Mouse (Mus musculus) stomach, embryonic 14.5 days (tissue): ENCODE results near the gene Lrrc9. TPM values are rescaled to one million over a fixed set of nuclear protein-coding genes. Genes with fewer than 3 reads are reported as not detected.

Source experiments
- ATAC-seq: fragments of 200-750 bp; cut with Nextera tagmentation; 2 replicates; pipeline ENCODE4 v1.8.0; 2017; ENCODE audit warnings: low read depth, moderate TSS enrichment; ENCODE audit not compliant: insufficient number of reproducible peaks, insufficient read depth, low FRiP score
- H3K27ac ChIP-seq: fragments of 300-500 bp; sonication (generic); 2 replicates; pipeline ENCODE4 v1.5.1; 2014; ENCODE audit warnings: mild to moderate bottlenecking, low read length, moderate library complexity, mixed read lengths
- H3K27me3 ChIP-seq: fragments of 300-500 bp; sonication (generic); 2 replicates; pipeline ENCODE4 v1.6.1; 2014; ENCODE audit warnings: low read length, control low read depth, mixed read lengths; ENCODE audit not compliant: control insufficient read depth, insufficient read depth
- H3K36me3 ChIP-seq: fragments of 300-500 bp; sonication (generic); 2 replicates; pipeline ENCODE4 v1.6.1; 2014; ENCODE audit warnings: mild to moderate bottlenecking, control low read depth, low read length, moderate library complexity, mixed read lengths; ENCODE audit not compliant: control insufficient read depth, insufficient read depth
- H3K4me1 ChIP-seq: fragments of 300-500 bp; sonication (generic); 2 replicates; pipeline ENCODE4 v1.6.1; 2014; ENCODE audit warnings: low read length, control low read depth, mixed read lengths; ENCODE audit not compliant: control insufficient read depth, insufficient read depth
- H3K4me2 ChIP-seq: fragments of 300-500 bp; sonication (generic); replicated peaks from 2 replicates; pipeline ENCODE4 v1.6.1; 2014; ENCODE audit warnings: low read depth, low read length, control low read depth
- H3K4me3 ChIP-seq: fragments of 300-500 bp; sonication (generic); 2 replicates; pipeline ENCODE4 v1.5.1; 2014; ENCODE audit warnings: low read depth, low read length, control low read depth
- H3K9ac ChIP-seq: fragments of 300-500 bp; sonication (generic); replicated peaks from 2 replicates; pipeline ENCODE4 v1.6.1; 2014; ENCODE audit warnings: low read depth, mild to moderate bottlenecking, control low read depth, low read length, moderate library complexity, mixed read lengths
- H3K9me3 ChIP-seq: fragments of 300-500 bp; sonication (generic); 2 replicates; pipeline ENCODE4 v1.6.1; 2016; ENCODE audit warnings: low read depth, low read length, control low read depth; ENCODE audit not compliant: control insufficient read depth
- WGBS: fragments of 180-500 bp; shearing (Covaris S2); extraction: QIAGEN DNeasy Blood & Tissue Kit; methylation state at CpG from one replicate; pipeline ENCODE4 v1.1.7; 2014; 5-methylcytosine and 5-hydroxymethylcytosine counted together
- polyA plus RNA-seq: library from polyadenylated mRNA; unstranded; fragments of >200 nt; fragmentation: Nextera tagmentation; extraction: Ambion mirVana; gene quantifications from 2 replicates; pipeline ENCODE4 v1.2.1, GENCODE M21; 2014

The Lrrc9 gene
- polyA plus RNA-seq, 1 experiment from 2014 or later: 0.42 TPM

DNA sequence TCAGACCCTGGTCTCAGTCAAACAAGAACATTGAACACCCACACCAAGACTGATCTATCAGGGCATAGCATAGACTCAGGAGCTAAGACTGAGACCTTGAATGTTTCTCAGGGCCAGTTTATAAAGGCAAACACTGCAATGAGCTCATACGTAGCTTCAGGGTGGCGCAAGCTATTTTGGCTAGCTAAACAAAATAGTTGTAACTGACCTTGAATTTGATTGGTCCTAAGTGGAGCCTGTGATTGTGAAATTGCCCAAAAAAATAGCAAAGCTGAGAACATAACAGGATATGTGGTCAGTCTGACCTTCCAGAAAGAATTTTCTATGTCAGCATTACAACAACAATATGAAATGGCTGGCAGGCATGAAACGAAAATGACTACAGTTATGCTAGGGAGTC lies 48.3 kb downstream of the Lrrc9 start:
- Histone ChIP-seq H3K4me1 (no peaks in the 10 kb centered on the region), H3K27ac (no peak overlapping the region), H3K9ac (no peak overlapping the region), H3K4me2 (no peak overlapping the region), H3K27me3 (no peaks in the 10 kb centered on the region), H3K36me3 (no peaks in the 10 kb centered on the region), H3K9me3 (no peaks in the 10 kb centered on the region), H3K4me3 (no peak overlapping the region)
- no peak for ATAC-seq
- 80% methylated on average over 3 of the region's 3 CpGs for WGBS

DNA sequence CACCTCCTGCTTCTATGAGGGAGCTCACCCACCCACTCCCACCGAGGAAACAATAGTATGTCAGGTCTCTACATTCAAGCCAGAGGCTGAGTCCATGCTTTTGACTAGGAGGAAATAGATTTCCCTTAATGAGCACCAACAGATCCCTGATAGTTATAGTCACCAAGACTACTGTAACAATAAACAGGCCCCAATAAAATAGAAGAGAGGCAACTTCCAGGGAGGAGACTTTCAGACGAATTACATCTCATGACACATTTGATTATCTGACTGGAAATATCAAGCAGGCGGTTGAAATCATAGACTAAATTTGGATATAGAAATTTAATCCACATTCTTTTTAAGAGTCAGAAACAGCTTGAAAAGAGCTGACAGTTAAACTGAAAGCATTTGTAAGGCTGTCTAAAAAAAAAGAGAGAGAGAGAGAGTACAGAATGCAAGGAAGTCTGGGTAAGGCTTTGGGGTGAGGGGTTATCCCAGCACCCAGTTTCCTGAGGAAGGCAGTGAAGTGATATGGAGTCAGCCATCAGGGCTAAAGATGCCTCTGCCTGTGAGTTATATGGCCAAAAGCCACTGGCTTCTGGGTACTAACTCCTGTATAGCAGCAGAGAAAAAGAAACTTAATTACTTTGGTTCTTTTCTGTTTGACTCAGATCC lies 49.5 kb downstream of the Lrrc9 start:
- Histone ChIP-seq H3K9me3 (no peaks in the 10 kb centered on the region), H3K9ac (no peak overlapping the region), H3K36me3 (no peaks in the 10 kb centered on the region), H3K4me1 (no peaks in the 10 kb centered on the region), H3K4me2 (no peak overlapping the region), H3K27me3 (no peaks in the 10 kb centered on the region), H3K27ac (no peak overlapping the region), H3K4me3 (no peak overlapping the region)
- no peak for ATAC-seq
- WGBS: 62% methylated on average over 3 of the region's 3 CpGs

GRCm38 (mm10) chr12:72496866-72497600 lies 55.4 kb downstream of the Lrrc9 start:
- Histone ChIP-seq H3K27me3 (no peaks in the 10 kb centered on the region), H3K4me2 (no peak overlapping the region), H3K4me3 (no peak overlapping the region), H3K9me3 (no peaks in the 10 kb centered on the region), H3K36me3 (no peaks in the 10 kb centered on the region), H3K4me1 (no peaks in the 10 kb centered on the region), H3K9ac (no peak overlapping the region), H3K27ac (no peak overlapping the region)
- WGBS: 72% methylated on average over 12 of the region's 12 CpGs
- ATAC-seq: no peak

DNA sequence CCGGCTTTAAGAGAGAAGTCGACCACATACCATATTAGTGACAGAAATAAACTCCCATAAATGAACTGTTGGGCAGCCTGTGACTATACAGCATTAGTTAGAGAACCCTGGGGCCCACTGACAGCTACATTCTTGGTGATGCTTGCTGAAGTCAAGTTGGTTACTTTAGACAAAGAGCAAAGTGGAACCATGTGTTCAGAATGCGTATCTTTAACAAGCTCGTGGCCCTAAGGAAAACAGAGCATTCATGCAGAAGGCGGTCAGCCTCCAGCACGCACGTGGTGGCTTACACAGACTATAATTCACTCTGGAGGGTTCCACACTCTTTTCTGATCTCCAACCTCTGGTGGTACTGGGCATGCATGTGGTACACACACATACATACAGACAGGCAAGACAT lies 67.9 kb downstream of the Lrrc9 start:
- H3K4me1 ChIP-seq: no peaks in the 10 kb centered on the region
- 81% methylated on average over 7 of the region's 7 CpGs for WGBS
- no peak for ATAC-seq
- H3K36me3 ChIP-seq: no peaks in the 10 kb centered on the region
- H3K9ac ChIP-seq: no peak overlapping the region
- H3K27ac ChIP-seq: no peak overlapping the region
- no peak overlapping the region for H3K4me3 ChIP-seq
- no peaks in the 10 kb centered on the region for H3K9me3 ChIP-seq
- no peaks in the 10 kb centered on the region for H3K27me3 ChIP-seq
- H3K4me2 ChIP-seq: no peak overlapping the region

DNA sequence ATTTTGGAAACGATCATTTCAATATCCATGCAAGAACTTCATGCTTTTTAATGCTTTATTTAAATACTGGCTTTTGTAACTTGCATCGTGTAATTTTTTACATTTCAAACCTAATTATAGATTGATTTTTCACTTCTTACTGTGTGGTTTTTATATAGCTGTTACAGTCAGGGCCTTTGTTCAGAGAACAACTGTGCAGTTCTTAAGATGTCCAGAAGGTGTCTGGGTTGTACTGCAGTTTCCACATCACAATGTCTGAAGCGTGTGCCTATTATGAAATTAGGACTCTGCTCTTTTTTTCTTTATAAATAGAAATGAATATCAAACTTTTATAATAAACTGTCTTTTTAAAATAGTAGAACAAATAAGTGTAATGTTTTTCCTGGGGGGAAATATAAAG lies 73.8 kb downstream of the Lrrc9 start:
- 61% methylated on average over 3 of the region's 3 CpGs for WGBS
- no peak for ATAC-seq
- Histone ChIP-seq H3K36me3 (no peaks in the 10 kb centered on the region), H3K27ac (no peak overlapping the region), H3K4me1 (no peaks in the 10 kb centered on the region), H3K4me2 (no peak overlapping the region), H3K27me3 (no peaks in the 10 kb centered on the region), H3K4me3 (no peak overlapping the region), H3K9ac (no peak overlapping the region), H3K9me3 (no peaks in the 10 kb centered on the region)

DNA sequence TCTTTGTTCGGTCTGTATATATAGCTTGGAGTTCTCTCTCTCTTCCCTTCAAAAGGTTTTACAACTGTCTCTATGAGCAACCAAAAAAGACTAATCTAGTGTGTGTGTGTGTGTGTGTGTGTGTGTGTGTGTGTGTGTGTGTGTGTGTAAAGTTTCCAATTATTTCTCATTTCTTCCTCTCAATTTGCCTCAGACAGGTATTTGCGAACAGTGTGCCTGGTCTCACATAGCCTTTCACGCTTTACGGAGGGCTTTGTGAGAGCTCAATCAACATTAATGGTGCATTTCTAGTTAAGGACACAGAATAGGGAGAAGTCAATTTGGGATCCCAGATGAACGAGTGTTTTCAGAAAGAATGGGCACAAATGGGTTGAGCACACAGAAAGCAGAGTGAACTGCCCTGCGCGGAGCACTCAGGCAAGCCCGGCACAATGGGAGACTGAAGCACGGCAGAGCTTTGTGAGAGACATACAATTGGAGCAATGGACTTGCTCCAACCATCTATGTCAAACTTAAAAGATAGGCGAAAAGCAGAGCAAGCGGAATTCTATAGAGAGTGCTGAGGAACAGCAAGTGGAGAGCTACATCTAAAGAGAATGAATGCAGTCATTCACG lies 76.6 kb downstream of the Lrrc9 start:
- Histone ChIP-seq H3K9me3 (no peaks in the 10 kb centered on the region), H3K9ac (no peak overlapping the region), H3K4me1 (no peaks in the 10 kb centered on the region), H3K36me3 (no peaks in the 10 kb centered on the region), H3K27me3 (no peaks in the 10 kb centered on the region), H3K4me3 (no peak overlapping the region), H3K4me2 (no peak overlapping the region), H3K27ac (no peak overlapping the region)
- WGBS: 89% methylated on average over 12 of the region's 12 CpGs
- ATAC-seq: no peak

DNA sequence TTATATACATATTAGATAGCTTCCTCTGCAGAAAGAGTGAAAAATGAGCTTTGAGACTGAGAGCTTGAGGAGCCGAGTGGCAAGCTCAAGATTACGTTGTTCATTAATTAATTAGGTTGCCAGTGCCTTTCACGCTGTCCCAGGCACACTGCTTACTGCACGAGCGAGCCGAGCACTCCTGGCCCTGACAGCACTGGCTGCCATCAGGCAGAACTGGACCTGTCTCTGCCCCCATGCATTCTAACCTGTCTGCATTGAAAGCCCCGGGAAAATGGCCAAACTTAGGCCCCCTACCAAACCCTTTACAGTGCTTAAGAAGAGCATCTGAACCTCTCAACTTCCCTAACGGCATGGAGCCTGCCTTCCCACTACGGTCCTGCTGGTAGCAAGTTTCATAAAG lies 77.7 kb downstream of the Lrrc9 start:
- 53% methylated on average over 9 of the region's 9 CpGs for WGBS
- no peak for ATAC-seq

DNA sequence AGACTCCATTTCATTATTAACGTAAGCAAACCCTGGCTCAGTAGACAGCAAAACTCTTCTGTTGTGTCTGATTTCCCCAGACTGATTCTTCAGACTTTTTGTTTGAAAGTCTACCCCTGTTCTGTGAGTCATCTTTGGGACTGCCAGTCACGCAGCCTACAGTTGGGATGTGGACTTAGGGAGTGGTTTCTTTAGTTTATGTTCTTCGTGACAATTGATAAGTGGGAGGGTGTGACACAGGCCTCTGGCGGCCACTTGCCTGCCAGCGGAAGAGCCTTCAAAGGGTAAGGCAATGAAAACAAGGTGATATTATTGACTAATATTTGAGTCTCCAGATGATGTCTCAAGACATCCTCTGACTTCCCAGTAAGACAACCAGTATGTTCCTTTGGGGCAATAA lies 78.2 kb downstream of the Lrrc9 start:
- no peaks in the 10 kb centered on the region for H3K36me3 ChIP-seq
- no peaks in the 10 kb centered on the region for H3K27me3 ChIP-seq
- H3K4me2 ChIP-seq: no peak overlapping the region
- no peaks in the 10 kb centered on the region for H3K9me3 ChIP-seq
- H3K27ac ChIP-seq: no peak overlapping the region
- no peaks in the 10 kb centered on the region for H3K4me1 ChIP-seq
- 47% methylated on average over 5 of the region's 5 CpGs for WGBS
- no peak; the same call in 1 of the 2 replicates for ATAC-seq
- no peak overlapping the region for H3K9ac ChIP-seq
- no peak overlapping the region for H3K4me3 ChIP-seq

More for the DNA sequence above, 77.7 kb downstream of the Lrrc9 start:
- H3K27ac ChIP-seq: no peak overlapping the region
- no peak overlapping the region for H3K4me2 ChIP-seq
- H3K4me1 ChIP-seq: no peaks in the 10 kb centered on the region
- H3K9me3 ChIP-seq: no peaks in the 10 kb centered on the region
- no peak overlapping the region for H3K9ac ChIP-seq
- H3K27me3 ChIP-seq: no peaks in the 10 kb centered on the region
- no peaks in the 10 kb centered on the region for H3K36me3 ChIP-seq
- no peak overlapping the region for H3K4me3 ChIP-seq
